Mouse (Mus musculus): Measurements from ENCODE around the gene Thpo. TPM values are rescaled to one million over a fixed set of nuclear protein-coding genes. Genes with fewer than 3 reads are reported as not detected.

Thpo gene
- polyA plus RNA-seq, 1 experiment from 2014 or later = 1.2 TPM

DNA sequence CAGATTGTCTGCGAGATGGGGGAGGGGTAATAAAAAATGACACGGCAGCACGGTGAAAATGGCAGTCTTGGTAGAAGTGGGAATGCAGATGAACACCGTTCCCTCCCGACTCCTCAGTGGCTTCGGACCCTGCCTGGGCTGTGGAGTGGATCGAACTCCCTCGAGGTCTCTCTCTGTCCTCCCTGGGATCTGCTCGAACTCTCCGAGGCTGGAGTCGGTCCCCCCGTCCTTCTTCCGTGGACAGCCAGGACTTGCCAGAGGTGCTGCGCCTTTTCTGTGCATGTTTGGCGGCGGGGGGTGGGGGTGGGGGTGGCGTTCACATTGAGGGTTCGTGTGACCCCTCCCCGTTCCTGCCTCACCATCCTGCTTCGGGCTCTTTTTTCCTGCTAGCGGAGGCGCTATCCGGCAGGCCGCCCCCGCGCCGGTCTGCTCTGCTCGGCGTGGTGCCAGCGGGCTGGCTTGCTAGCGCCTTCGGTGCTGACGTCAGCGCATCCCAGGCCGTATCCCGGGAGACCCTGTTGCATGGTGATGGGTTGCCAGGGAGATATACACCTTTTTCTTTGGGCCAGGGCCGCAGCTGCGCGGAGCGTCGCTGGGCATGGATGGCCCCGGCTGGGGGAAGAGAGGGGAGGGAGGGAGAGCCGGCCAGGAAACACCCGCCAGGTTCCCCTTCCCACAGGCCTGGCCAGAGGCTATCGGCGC, 38.5 kb downstream of the Thpo start:
- Histone ChIP-seq H3K4me1 (replicated peaks; ENCODE audit: control insufficient read depth, insufficient read depth, low read length) (peaks cover 15% of the 10 kb centered on the region), H3K4me2 (ENCODE audit: low read length) (peak overlapping the region; percentile 61), H3K27me3 (replicated peaks; ENCODE audit: control insufficient read depth, insufficient read depth, low read length) (no peaks in the 10 kb centered on the region), H3K36me3 (ENCODE audit: control insufficient read depth, insufficient read depth, low read length) (peaks cover 19% of the 10 kb centered on the region), H3K9me3 (ENCODE audit: control insufficient read depth, low read length) (no peaks in the 10 kb centered on the region), H3K4me3 (ENCODE audit: low read depth, low read length) (peak overlapping the region; percentile 27), H3K27ac (ENCODE audit: low read depth) (0 out of 2 replicates have a peak overlapping the region, but pooled peaks have one; percentile 28), H3K9ac (ENCODE audit: low read length) (peak overlapping the region; percentile 41)
- peak; percentile 44 for ATAC-seq (replicated peaks; ENCODE audit: low FRiP score, low TSS enrichment, low read depth)
- WGBS = 4% methylated on average over 46 of the region's 46 CpGs
- DNase-seq (ENCODE audit: low spot score) = peak; percentile 86

DNA sequence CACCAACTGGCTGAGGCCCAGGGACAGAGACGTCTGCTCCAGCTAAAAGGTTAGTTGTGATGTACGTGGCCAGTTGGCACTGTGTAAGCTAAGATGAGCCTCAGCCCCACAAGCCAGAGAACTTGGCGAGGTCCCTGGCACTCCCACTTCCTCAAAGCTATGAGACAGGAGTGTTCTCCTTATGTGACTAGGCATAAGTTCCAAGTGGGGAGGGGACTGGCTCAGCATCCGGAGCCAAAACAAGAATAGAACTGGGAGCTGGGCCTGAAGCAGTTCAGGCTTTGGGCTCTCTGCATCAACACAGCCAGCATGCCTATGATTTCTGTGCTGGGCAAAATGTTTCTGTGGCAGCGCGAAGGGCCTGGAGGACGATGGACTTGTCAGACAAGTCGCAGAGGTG, 39.5 kb downstream of the Thpo start:
- WGBS = 84% methylated on average over 8 of the region's 8 CpGs
- Histone ChIP-seq H3K27ac (ENCODE audit: low read depth) (no peak overlapping the region), H3K4me2 (ENCODE audit: low read length) (no peak overlapping the region)

DNA sequence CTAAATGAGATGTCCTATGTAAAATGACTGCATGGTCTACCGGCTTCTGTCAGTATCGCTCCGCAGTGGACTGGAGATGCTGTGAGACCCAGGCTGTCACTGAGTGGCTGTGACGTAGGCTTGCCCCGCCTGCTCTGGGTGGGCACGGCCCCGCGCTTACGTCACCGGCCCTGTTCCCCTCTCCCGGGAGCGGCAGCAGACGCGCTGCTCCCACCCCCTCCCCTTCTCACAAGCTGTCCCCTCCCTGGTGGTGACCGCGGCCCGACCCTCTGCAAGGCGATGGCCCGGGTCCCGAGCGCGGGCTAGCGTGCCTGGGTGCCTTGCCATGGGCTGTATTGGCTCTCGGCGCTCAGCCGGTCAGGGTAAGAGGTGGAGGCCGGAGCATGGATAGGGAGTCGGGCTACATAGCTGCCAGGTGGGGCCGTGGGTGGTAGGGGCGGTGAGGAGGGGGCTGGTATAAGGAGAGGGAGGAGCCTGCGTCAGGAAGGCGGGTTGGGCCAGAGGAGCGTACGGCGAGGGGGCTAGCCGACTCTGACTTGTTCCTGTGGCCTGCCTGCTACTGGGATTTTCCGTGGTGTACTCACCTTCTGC, 41.1 kb downstream of the Thpo start, which contains the start of gene Fam131a:
Gene Fam131a, plus strand, starts transcription at position 131 of the 591 bp plus-strand sequence.
- H3K27me3 ChIP-seq (replicated peaks; ENCODE audit: control insufficient read depth, insufficient read depth, low read length) = no peaks in the 10 kb centered on the region

More for the DNA sequence above, 39.5 kb downstream of the Thpo start:
- no peak overlapping the region for H3K4me3 ChIP-seq (ENCODE audit: low read depth, low read length)
- ATAC-seq (replicated peaks; ENCODE audit: low FRiP score, low TSS enrichment, low read depth) (no peak), DNase-seq (ENCODE audit: low spot score) (no peak)
- H3K27me3 ChIP-seq (replicated peaks; ENCODE audit: control insufficient read depth, insufficient read depth, low read length) = no peaks in the 10 kb centered on the region
- H3K4me1 ChIP-seq (replicated peaks; ENCODE audit: control insufficient read depth, insufficient read depth, low read length) = peaks cover 15% of the 10 kb centered on the region
- peaks cover 29% of the 10 kb centered on the region for H3K36me3 ChIP-seq (ENCODE audit: control insufficient read depth, insufficient read depth, low read length)
- H3K9ac ChIP-seq (ENCODE audit: low read length) = no peak overlapping the region
- H3K9me3 ChIP-seq (ENCODE audit: control insufficient read depth, low read length) = no peaks in the 10 kb centered on the region

DNA sequence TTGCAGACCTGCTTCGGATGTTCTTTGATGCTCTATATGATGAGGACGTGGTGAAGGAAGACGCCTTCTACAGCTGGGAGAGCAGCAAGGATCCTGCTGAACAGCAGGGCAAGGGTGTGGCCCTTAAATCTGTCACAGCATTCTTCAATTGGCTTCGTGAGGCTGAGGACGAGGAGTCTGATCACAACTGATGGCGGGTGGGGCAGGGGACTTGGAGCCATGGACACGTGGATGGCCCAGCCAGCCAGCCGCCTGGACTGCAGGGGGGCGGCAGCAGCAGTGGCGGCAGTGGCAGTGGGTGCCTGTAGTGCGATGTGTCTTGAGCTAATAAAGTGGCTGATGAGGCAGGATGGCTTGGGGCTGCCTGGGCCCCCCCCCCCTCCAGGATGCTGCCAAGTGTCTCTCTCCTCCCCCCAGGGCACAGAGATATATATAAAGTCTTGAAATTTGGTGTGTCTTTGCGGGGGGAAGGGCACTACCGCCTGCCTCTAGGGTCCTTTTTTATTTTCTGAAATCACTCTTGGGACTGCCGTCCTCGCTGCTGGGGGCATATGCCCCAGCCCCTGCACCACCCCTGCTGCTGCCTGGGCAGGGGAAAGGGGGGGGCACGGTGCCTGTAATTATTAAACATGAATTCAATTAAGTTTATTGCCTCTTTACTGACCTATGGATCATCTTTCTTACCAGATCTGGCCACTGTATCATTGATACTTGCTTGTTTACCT, 41.9 kb downstream of the Thpo start:
- whole genome bisulfite sequencing = 50% methylated on average over 16 of the region's 16 CpGs
- peaks cover 15% of the 10 kb centered on the region for H3K4me1 ChIP-seq (replicated peaks; ENCODE audit: control insufficient read depth, insufficient read depth, low read length)
- no peaks in the 10 kb centered on the region for H3K9me3 ChIP-seq (ENCODE audit: control insufficient read depth, low read length)
- H3K4me2 ChIP-seq (ENCODE audit: low read length) = peak overlapping the region; percentile 75; the same call in 1 of the 2 replicates
- H3K27me3 ChIP-seq (replicated peaks; ENCODE audit: control insufficient read depth, insufficient read depth, low read length) = no peaks in the 10 kb centered on the region
- H3K27ac ChIP-seq (ENCODE audit: low read depth) = 0 out of 2 replicates have a peak overlapping the region, but pooled peaks have one; percentile 89
- no peak for ATAC-seq (replicated peaks; ENCODE audit: low FRiP score, low TSS enrichment, low read depth)
- H3K9ac ChIP-seq (ENCODE audit: low read length) = no peak overlapping the region
- peaks cover 46% of the 10 kb centered on the region for H3K36me3 ChIP-seq (ENCODE audit: control insufficient read depth, insufficient read depth, low read length)
- DNase-seq (ENCODE audit: low spot score) = no peak
- no peak overlapping the region for H3K4me3 ChIP-seq (ENCODE audit: low read depth, low read length)

More for the DNA sequence above, 41.1 kb downstream of the Thpo start, which contains the start of gene Fam131a:
- DNase-seq (ENCODE audit: low spot score) (peak; percentile 96), ATAC-seq (replicated peaks; ENCODE audit: low FRiP score, low TSS enrichment, low read depth) (peak; percentile 94)
- H3K4me2 ChIP-seq (ENCODE audit: low read length) = peak within 1 kb of the TSS; percentile 75
- peaks cover 38% of the 10 kb centered on the region for H3K36me3 ChIP-seq (ENCODE audit: control insufficient read depth, insufficient read depth, low read length)
- H3K4me1 ChIP-seq (replicated peaks; ENCODE audit: control insufficient read depth, insufficient read depth, low read length) = peaks cover 15% of the 10 kb centered on the region
- under 1% methylated on average over 36 of the region's 37 CpGs for WGBS
- peak within 1 kb of the TSS; percentile 62 for H3K9ac ChIP-seq (ENCODE audit: low read length)
- H3K4me3 ChIP-seq (ENCODE audit: low read depth, low read length) = peak within 1 kb of the TSS; percentile 70
- H3K27ac ChIP-seq (ENCODE audit: low read depth) = peak within 1 kb of the TSS; percentile 89
- no peaks in the 10 kb centered on the region for H3K9me3 ChIP-seq (ENCODE audit: control insufficient read depth, low read length)

DNA sequence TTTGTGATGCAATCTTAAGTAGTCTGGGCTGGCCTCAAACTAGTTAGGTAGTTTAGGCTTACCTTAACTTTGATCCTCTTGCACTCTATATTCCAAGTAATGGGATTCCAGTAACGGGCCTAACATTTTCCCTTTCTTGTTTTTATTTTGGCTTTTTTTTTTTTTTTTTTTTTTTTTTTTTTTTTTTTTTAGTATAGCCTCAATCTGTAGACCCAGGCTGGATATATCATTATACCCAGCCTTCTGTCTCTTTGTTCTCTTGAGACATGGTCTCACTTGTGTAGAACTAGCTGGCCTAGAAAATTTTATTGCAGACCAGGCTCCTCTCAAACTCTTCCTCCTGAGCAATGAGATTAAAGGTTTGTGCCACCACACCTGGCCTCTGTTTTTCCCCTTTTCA, 42.7 kb downstream of the Thpo start:
- no peak for ATAC-seq (replicated peaks; ENCODE audit: low FRiP score, low TSS enrichment, low read depth)

DNA sequence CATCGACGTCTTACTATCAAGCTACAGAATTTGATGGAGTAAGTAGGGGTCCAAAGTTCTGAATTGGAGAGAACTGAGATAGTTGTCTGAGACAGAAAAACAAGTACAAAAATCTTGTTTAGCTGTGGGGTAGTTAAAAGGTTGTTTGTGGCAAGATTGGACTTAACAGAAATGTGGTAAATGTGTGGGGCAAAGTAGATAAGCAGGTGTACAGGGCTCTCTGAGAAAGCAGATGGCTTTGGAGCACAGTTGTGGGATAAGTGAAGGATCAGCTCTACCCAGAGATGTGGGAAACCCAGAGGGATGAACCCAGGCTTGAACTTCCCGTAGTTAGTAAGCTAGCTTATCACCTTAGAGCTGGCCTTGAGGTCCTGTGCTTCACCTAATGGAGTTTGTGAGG, 43.5 kb downstream of the Thpo start:
- Histone ChIP-seq H3K4me2 (ENCODE audit: low read length) (no peak overlapping the region), H3K4me3 (ENCODE audit: low read depth, low read length) (no peak overlapping the region), H3K27ac (ENCODE audit: low read depth) (no peak overlapping the region), H3K36me3 (ENCODE audit: control insufficient read depth, insufficient read depth, low read length) (peaks cover 62% of the 10 kb centered on the region), H3K27me3 (replicated peaks; ENCODE audit: control insufficient read depth, insufficient read depth, low read length) (no peaks in the 10 kb centered on the region), H3K4me1 (replicated peaks; ENCODE audit: control insufficient read depth, insufficient read depth, low read length) (peaks cover 14% of the 10 kb centered on the region), H3K9me3 (ENCODE audit: control insufficient read depth, low read length) (no peaks in the 10 kb centered on the region), H3K9ac (ENCODE audit: low read length) (no peak overlapping the region)
- DNase-seq (ENCODE audit: low spot score) (no peak), ATAC-seq (replicated peaks; ENCODE audit: low FRiP score, low TSS enrichment, low read depth) (no peak)
- WGBS = 87% methylated on average over 3 of the region's 3 CpGs

More for the DNA sequence above, 42.7 kb downstream of the Thpo start:
- no peak overlapping the region for H3K27ac ChIP-seq (ENCODE audit: low read depth)
- no peak overlapping the region for H3K4me2 ChIP-seq (ENCODE audit: low read length)
- no peak for DNase-seq (ENCODE audit: low spot score)
- no peaks in the 10 kb centered on the region for H3K9me3 ChIP-seq (ENCODE audit: control insufficient read depth, low read length)
- no peak overlapping the region for H3K4me3 ChIP-seq (ENCODE audit: low read depth, low read length)
- no peak overlapping the region for H3K9ac ChIP-seq (ENCODE audit: low read length)
- H3K36me3 ChIP-seq (ENCODE audit: control insufficient read depth, insufficient read depth, low read length) = peaks cover 54% of the 10 kb centered on the region
- 59% methylated on average over 1 of the region's 1 CpGs for WGBS
- no peaks in the 10 kb centered on the region for H3K27me3 ChIP-seq (replicated peaks; ENCODE audit: control insufficient read depth, insufficient read depth, low read length)
- peaks cover 15% of the 10 kb centered on the region for H3K4me1 ChIP-seq (replicated peaks; ENCODE audit: control insufficient read depth, insufficient read depth, low read length)

DNA sequence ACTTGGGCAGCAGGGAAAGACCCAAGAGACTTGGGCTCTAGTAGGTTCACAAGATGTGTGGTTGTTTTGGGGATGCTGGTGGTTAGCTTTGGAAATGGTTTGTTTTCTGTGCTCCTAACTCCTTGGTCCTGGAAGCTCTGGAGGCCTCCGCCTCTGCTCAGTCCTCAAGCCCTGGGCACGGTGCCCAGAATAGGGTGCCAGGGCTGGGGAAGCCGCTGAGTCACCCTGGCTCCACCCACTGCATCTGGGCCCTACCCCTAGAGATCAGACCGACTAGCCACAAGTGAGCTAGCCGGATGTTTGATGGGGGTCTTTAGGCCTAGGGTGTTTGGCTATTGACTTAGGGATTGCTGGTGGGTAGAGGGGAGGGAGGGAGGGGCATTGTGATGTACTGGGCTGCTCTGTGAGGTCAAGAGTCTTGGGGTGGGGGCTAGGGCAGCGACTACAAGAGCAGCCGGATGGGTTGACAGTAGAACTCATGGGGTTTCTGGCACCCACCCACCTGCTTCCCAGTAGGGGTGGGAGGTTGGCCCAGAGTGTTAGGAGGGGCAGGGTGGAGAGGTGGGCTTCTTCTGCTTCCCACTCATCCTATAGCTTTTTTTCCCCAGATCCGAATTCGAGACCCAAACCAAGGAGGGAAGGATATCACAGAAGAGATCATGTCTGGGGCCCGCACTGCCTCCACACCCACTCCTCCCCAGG, 56.2 kb downstream of the Thpo start:
- Histone ChIP-seq H3K27ac (ENCODE audit: low read depth) (no peak overlapping the region), H3K4me3 (ENCODE audit: low read depth, low read length) (no peak overlapping the region), H3K9me3 (ENCODE audit: control insufficient read depth, low read length) (no peaks in the 10 kb centered on the region), H3K9ac (ENCODE audit: low read length) (no peak overlapping the region), H3K4me2 (ENCODE audit: low read length) (no peak overlapping the region), H3K4me1 (replicated peaks; ENCODE audit: control insufficient read depth, insufficient read depth, low read length) (peaks cover 9% of the 10 kb centered on the region), H3K36me3 (ENCODE audit: control insufficient read depth, insufficient read depth, low read length) (peaks cover 84% of the 10 kb centered on the region), H3K27me3 (replicated peaks; ENCODE audit: control insufficient read depth, insufficient read depth, low read length) (no peaks in the 10 kb centered on the region)
- DNase-seq (ENCODE audit: low spot score) = no peak
- no peak for ATAC-seq (replicated peaks; ENCODE audit: low FRiP score, low TSS enrichment, low read depth)
- 83% methylated on average over 10 of the region's 10 CpGs for WGBS

DNA sequence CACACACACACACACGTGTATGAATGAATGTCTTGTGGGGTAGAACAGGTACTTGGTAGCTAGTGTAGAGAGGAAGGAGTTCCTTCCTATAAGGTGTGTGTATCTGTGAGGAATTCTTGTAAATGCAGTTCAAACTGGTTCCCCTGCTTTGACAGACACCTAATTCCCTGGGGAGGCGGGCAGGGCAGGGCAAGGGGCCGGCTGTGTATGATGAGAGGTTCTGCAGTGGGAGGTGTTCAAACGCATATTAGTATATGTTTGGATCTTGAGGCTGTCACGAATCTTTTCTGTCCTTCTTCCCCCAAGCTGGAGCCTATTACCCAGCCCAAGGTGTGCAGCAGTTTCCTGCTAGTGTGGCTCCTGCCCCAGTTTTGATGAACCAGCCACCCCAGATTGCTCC, 56.9 kb downstream of the Thpo start:
- Histone ChIP-seq H3K4me3 (ENCODE audit: low read depth, low read length) (no peak overlapping the region), H3K4me1 (replicated peaks; ENCODE audit: control insufficient read depth, insufficient read depth, low read length) (peaks cover 9% of the 10 kb centered on the region), H3K27me3 (replicated peaks; ENCODE audit: control insufficient read depth, insufficient read depth, low read length) (no peaks in the 10 kb centered on the region), H3K27ac (ENCODE audit: low read depth) (no peak overlapping the region), H3K4me2 (ENCODE audit: low read length) (no peak overlapping the region), H3K9me3 (ENCODE audit: control insufficient read depth, low read length) (no peaks in the 10 kb centered on the region), H3K36me3 (ENCODE audit: control insufficient read depth, insufficient read depth, low read length) (peaks cover 76% of the 10 kb centered on the region), H3K9ac (ENCODE audit: low read length) (no peak overlapping the region)
- no peak for ATAC-seq (replicated peaks; ENCODE audit: low FRiP score, low TSS enrichment, low read depth)
- 84% methylated on average over 5 of the region's 5 CpGs for WGBS
- DNase-seq (ENCODE audit: low spot score) = no peak

All from intestine, embryonic 14.5 days (tissue).